Mouse (Mus musculus) intestine, postnatal 0 days (tissue): ENCODE results near the gene Ppa2. TPM values are rescaled to one million over a fixed set of nuclear protein-coding genes. Genes with fewer than 3 reads are reported as not detected.

ENCODE experiments used
- ATAC-seq: fragments of 200-750 bp; cut with Nextera tagmentation; 2 replicates; pipeline ENCODE4 v1.8.0; 2017; ENCODE audit warnings: mild to moderate bottlenecking, moderate TSS enrichment, moderate library complexity
- H3K27ac ChIP-seq: fragments of 300-500 bp; sonication (generic); 2 replicates; pipeline ENCODE4 v1.5.1; 2014; ENCODE audit warnings: mild to moderate bottlenecking, low read depth, low read length, moderate library complexity
- H3K27me3 ChIP-seq: fragments of 300-500 bp; sonication (generic); replicated peaks from 2 replicates; pipeline ENCODE4 v1.6.1; 2014; ENCODE audit warnings: low read length, mixed read lengths; ENCODE audit not compliant: control insufficient read depth, insufficient read depth
- H3K36me3 ChIP-seq: fragments of 300-500 bp; sonication (generic); 2 replicates; pipeline ENCODE4 v1.6.1; 2014; ENCODE audit warnings: mild to moderate bottlenecking, moderate library complexity; ENCODE audit not compliant: control insufficient read depth, insufficient read depth
- H3K4me1 ChIP-seq: fragments of 300-500 bp; sonication (generic); replicated peaks from 2 replicates; pipeline ENCODE4 v1.6.1; 2014; ENCODE audit warnings: antibody characterized with exemption, low read length, mixed read lengths; ENCODE audit not compliant: control insufficient read depth, insufficient read depth
- H3K4me2 ChIP-seq: fragments of 300-500 bp; sonication (generic); replicated peaks from 2 replicates; pipeline ENCODE4 v1.6.1; 2014; ENCODE audit warnings: low read depth, mild to moderate bottlenecking, moderate library complexity
- H3K4me3 ChIP-seq: fragments of 300-500 bp; sonication (generic); 2 replicates; pipeline ENCODE4 v1.5.1; 2014; ENCODE audit warnings: low read depth, low read length
- H3K9ac ChIP-seq: fragments of 300-500 bp; sonication (generic); 2 replicates; pipeline ENCODE4 v1.6.1; 2014; ENCODE audit warnings: mild to moderate bottlenecking, low read depth, low read length
- H3K9me3 ChIP-seq: fragments of 300-500 bp; sonication (generic); 2 replicates; pipeline ENCODE4 v1.6.1; 2016; ENCODE audit warnings: mixed run types; ENCODE audit not compliant: control insufficient read depth
- CTCF ChIP-seq: sonication (generic); IDR thresholded peaks from 2 replicates; pipeline ENCODE4 v1.5.1; 2016; ENCODE audit warnings: low read depth, mild to moderate bottlenecking, control low read depth, antibody characterized with exemption, moderate library complexity
- WGBS: fragments of 180-500 bp; shearing (Covaris S2); extraction: QIAGEN DNeasy Blood & Tissue Kit; methylation state at CpG from one replicate; pipeline ENCODE4 v1.1.7; 2014; 5-methylcytosine and 5-hydroxymethylcytosine counted together
- polyA plus RNA-seq: library from polyadenylated mRNA; unstranded; fragments of >200 nt; fragmentation: Nextera tagmentation; extraction: Ambion mirVana; gene quantifications from 2 replicates; pipeline ENCODE4 v1.2.1, GENCODE M21; 2015

The Ppa2 gene
- polyA plus RNA-seq, 1 experiment from 2014 or later, result 111 TPM

- Histone ChIP-seq H3K27ac (no peak overlapping the region), H3K4me2 (no peak overlapping the region), H3K36me3 (no peaks in the 10 kb centered on the region), H3K4me1 (no peaks in the 10 kb centered on the region), H3K27me3 (no peaks in the 10 kb centered on the region), H3K9me3 (no peaks in the 10 kb centered on the region), H3K4me3 (no peak overlapping the region), H3K9ac (no peak overlapping the region)
- ATAC-seq, result no peak
- WGBS, result 77% methylated on average over 4 of the region's 4 CpGs
- TF ChIP-seq CTCF, result no peak
Observed at GRCm38 (mm10) chr3:133411123-133411675, 101.3 kb downstream of the Ppa2 start.

GRCm38 (mm10) chr3:133411768-133412167 lies 101.9 kb downstream of the Ppa2 start:
- Histone ChIP-seq H3K9me3 (no peaks in the 10 kb centered on the region), H3K4me1 (no peaks in the 10 kb centered on the region), H3K27ac (no peak overlapping the region), H3K4me2 (no peak overlapping the region), H3K9ac (no peak overlapping the region), H3K4me3 (no peak overlapping the region), H3K36me3 (no peaks in the 10 kb centered on the region), H3K27me3 (no peaks in the 10 kb centered on the region)
- no peak for ATAC-seq
- TF ChIP-seq CTCF, result no peak
- WGBS, result 87% methylated on average over 8 of the region's 8 CpGs

GRCm38 (mm10) chr3:133414747-133415146 lies 104.8 kb downstream of the Ppa2 start:
- ATAC-seq, result no peak

GRCm38 (mm10) chr3:133423073-133423472 lies 113.2 kb downstream of the Ppa2 start:
- no peak for TF ChIP-seq CTCF
- Histone ChIP-seq H3K4me1 (no peaks in the 10 kb centered on the region), H3K9ac (no peak overlapping the region), H3K9me3 (no peaks in the 10 kb centered on the region), H3K4me3 (no peak overlapping the region), H3K27ac (no peak overlapping the region), H3K36me3 (no peaks in the 10 kb centered on the region), H3K27me3 (no peaks in the 10 kb centered on the region), H3K4me2 (no peak overlapping the region)
- ATAC-seq, result no peak

More at GRCm38 (mm10) chr3:133414747-133415146, 104.8 kb downstream of the Ppa2 start:
- H3K4me1 ChIP-seq, result no peaks in the 10 kb centered on the region
- H3K27me3 ChIP-seq, result no peaks in the 10 kb centered on the region
- H3K9ac ChIP-seq, result no peak overlapping the region
- no peak for TF ChIP-seq CTCF
- no peaks in the 10 kb centered on the region for H3K36me3 ChIP-seq
- H3K27ac ChIP-seq, result no peak overlapping the region
- WGBS, result 92% methylated on average over 4 of the region's 4 CpGs
- H3K4me3 ChIP-seq, result no peak overlapping the region
- H3K9me3 ChIP-seq, result no peaks in the 10 kb centered on the region
- H3K4me2 ChIP-seq, result no peak overlapping the region

Other genes with a start within 250 kb of the Ppa2 start
- gene Ints12, start 218.3 kb upstream of the Ppa2 start, polyA plus RNA-seq, result 16.0 and 17.1 TPM in 2 replicates
- 1.5 and 2.0 TPM in 2 replicates for gene Gstcd, start 218.1 kb upstream of the Ppa2 start, polyA plus RNA-seq
- 1.1 TPM in 2 replicates for gene Arhgef38, start 75.2 kb upstream of the Ppa2 start, polyA plus RNA-seq
- 9.6 and 10.0 TPM in 2 replicates for gene Tet2, start 235.0 kb downstream of the Ppa2 start, polyA plus RNA-seq